Mouse (Mus musculus) embryo, embryonic 11 days (tissue): Measurements from ENCODE around the gene Brpf3.
"Not testable (repeated sequence)": the region's sequence is repeated elsewhere in the genome, so short reads cannot be mapped to it uniquely, and the experiment has no call there.

Source experiments
- DNase-seq: peaks from one replicate; pipeline ENCODE4 v3.0.0-alpha.2; 2015

Brpf3 gene

GRCm38 (mm10) chr17:28800671-28801412 lies at the start of gene Brpf3:
Gene Brpf3 (plus strand): TSS chr17:28801090.
- DNase-seq, result peak; percentile 82

GRCm38 (mm10) chr17:28756447-28756846 lies 44.4 kb upstream of the Brpf3 start:
- DNase-seq, result no peak

GRCm38 (mm10) chr17:28757470-28757869 lies 43.4 kb upstream of the Brpf3 start:
- no peak for DNase-seq

GRCm38 (mm10) chr17:28760736-28761312 lies 40.1 kb upstream of the Brpf3 start:
- DNase-seq, result no peak

- peak; percentile 68 for DNase-seq
Observed at GRCm38 (mm10) chr17:28761871-28762270, 39.0 kb upstream of the Brpf3 start.

GRCm38 (mm10) chr17:28766203-28766602 lies 34.7 kb upstream of the Brpf3 start:
- no peak for DNase-seq

- DNase-seq, result no peak
Observed at GRCm38 (mm10) chr17:28766781-28767515, 33.9 kb upstream of the Brpf3 start.

- DNase-seq, result peak; percentile 42
Observed at GRCm38 (mm10) chr17:28769121-28769874, 31.6 kb upstream of the Brpf3 start, which contains the start of gene Mapk13. Gene Mapk13 (plus strand): TSS chr17:28769297.

GRCm38 (mm10) chr17:28769875-28770421 lies 30.9 kb upstream of the Brpf3 start:
- peak; percentile 42 for DNase-seq

- DNase-seq, result no peak
Observed at GRCm38 (mm10) chr17:28771289-28771688, 29.6 kb upstream of the Brpf3 start.

GRCm38 (mm10) chr17:28774303-28774702 lies 26.6 kb upstream of the Brpf3 start:
- not testable (repeated sequence) for DNase-seq

GRCm38 (mm10) chr17:28775161-28775560 lies 25.7 kb upstream of the Brpf3 start:
- no peak for DNase-seq

GRCm38 (mm10) chr17:28776817-28777216 lies 24.1 kb upstream of the Brpf3 start:
- no peak for DNase-seq

GRCm38 (mm10) chr17:28777231-28778005 lies 23.5 kb upstream of the Brpf3 start:
- no peak for DNase-seq

- no peak for DNase-seq
Observed at GRCm38 (mm10) chr17:28779735-28780134, 21.2 kb upstream of the Brpf3 start.

- no peak for DNase-seq
Observed at GRCm38 (mm10) chr17:28780836-28781235, 20.1 kb upstream of the Brpf3 start.

GRCm38 (mm10) chr17:28781290-28782045 lies 19.4 kb upstream of the Brpf3 start:
- DNase-seq, result peak; percentile 17

GRCm38 (mm10) chr17:28785036-28785435 lies 15.9 kb upstream of the Brpf3 start:
- no peak for DNase-seq

GRCm38 (mm10) chr17:28787507-28787906 lies 13.4 kb upstream of the Brpf3 start:
- DNase-seq, result no peak

GRCm38 (mm10) chr17:28797031-28797430 lies 3.9 kb upstream of the Brpf3 start:
- DNase-seq, result no peak
